Mouse (Mus musculus): ENCODE measurements around the gene Kras.

GRCm38 (mm10) chr6:145249291-145250184, 501 bp downstream of the Kras start:
- no peak for TF ChIP-seq CTCF (IDR thresholded peaks at IDR 0.05; ENCODE audit: extremely low read depth, insufficient read depth, low read length)
- TF ChIP-seq POLR2A (IDR thresholded peaks at IDR 0.05; ENCODE audit: extremely low read depth, insufficient read depth, low read length), result no peak
